Mouse (Mus musculus) neural tube, embryonic 13.5 days (tissue): Measurements from ENCODE around the gene Wnt11. TPM values are rescaled to one million over a fixed set of nuclear protein-coding genes. Genes with fewer than 3 reads are reported as not detected.

Source experiments
- ATAC-seq: fragments of 200-750 bp; cut with Nextera tagmentation; 2 replicates; pipeline ENCODE4 v1.8.0; 2017; ENCODE audit warnings: low read depth, mild to moderate bottlenecking, moderate TSS enrichment, moderate library complexity
- H3K27ac ChIP-seq: fragments of 300-500 bp; sonication (generic); replicated peaks from 2 replicates; pipeline ENCODE4 v1.5.1; 2015; ENCODE audit warnings: moderate library complexity, mild to moderate bottlenecking, inconsistent platforms
- H3K27me3 ChIP-seq: fragments of 300-500 bp; sonication (generic); 2 replicates; pipeline ENCODE4 v1.6.1; 2015; ENCODE audit warnings: mild to moderate bottlenecking, inconsistent platforms
- H3K36me3 ChIP-seq: fragments of 300-500 bp; sonication (generic); 2 replicates; pipeline ENCODE4 v1.6.1; 2015; ENCODE audit warnings: mild to moderate bottlenecking, inconsistent platforms
- H3K4me1 ChIP-seq: fragments of 300-500 bp; sonication (generic); replicated peaks from 2 replicates; pipeline ENCODE4 v1.6.1; 2015; ENCODE audit warnings: inconsistent platforms
- H3K4me2 ChIP-seq: fragments of 300-500 bp; sonication (generic); 2 replicates; pipeline ENCODE4 v1.6.1; 2015; ENCODE audit warnings: inconsistent platforms, mild to moderate bottlenecking, moderate library complexity
- H3K4me3 ChIP-seq: fragments of 300-500 bp; sonication (generic); 2 replicates; pipeline ENCODE4 v1.5.1; 2015; ENCODE audit warnings: mild to moderate bottlenecking, inconsistent platforms
- H3K9ac ChIP-seq: fragments of 300-500 bp; sonication (generic); 2 replicates; pipeline ENCODE4 v1.6.1; 2015; ENCODE audit warnings: moderate library complexity, mild to moderate bottlenecking, inconsistent platforms
- H3K9me3 ChIP-seq: fragments of 300-500 bp; sonication (generic); 2 replicates; pipeline ENCODE4 v1.6.1; 2016; ENCODE audit warnings: inconsistent platforms
- WGBS: fragments of 180-500 bp; shearing (Covaris S2); methylation state at CpG from one replicate; pipeline ENCODE4 v1.1.7; 2015; 5-methylcytosine and 5-hydroxymethylcytosine counted together
- polyA plus RNA-seq: library from polyadenylated mRNA; unstranded; fragments of >200 nt; fragmentation: Nextera tagmentation; extraction: Ambion mirVana; gene quantifications from 2 replicates; pipeline ENCODE4 v1.2.1, GENCODE M21; 2015

Gene Wnt11
- polyA plus RNA-seq, 1 experiment from 2014 or later = 2.3 TPM

DNA sequence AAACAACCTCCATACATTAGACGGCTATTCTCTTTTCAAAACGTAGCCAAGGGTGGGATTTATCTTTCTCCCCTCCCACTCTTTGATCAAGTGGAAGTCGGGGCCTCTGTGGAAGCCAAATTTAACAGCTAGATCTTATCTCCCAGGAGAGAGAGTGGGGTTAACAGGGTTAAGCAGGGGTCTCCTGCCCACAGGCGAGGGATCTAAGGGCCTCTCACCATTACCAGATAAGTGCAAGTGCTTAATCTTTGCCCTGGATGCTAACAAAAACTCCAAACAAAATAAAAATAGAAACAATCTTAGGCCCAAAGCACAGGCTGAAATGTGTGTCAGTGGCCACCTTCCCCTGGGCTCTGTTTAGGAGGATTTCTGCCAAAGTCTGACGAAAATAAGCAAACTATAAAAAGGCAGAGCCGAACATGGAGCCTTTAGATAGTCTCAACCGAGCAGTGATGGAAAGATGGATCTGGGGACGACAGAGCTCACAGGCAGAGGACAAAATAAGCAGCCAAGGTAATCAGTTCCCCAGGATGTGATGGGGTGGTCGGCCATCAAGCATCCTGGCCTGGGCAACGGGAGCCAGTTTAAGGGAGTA is 60.7 kb downstream of the Wnt11 start:
- H3K4me3 ChIP-seq = no peak overlapping the region
- H3K9ac ChIP-seq = no peak overlapping the region
- H3K27me3 ChIP-seq = no peaks in the 10 kb centered on the region
- no peaks in the 10 kb centered on the region for H3K36me3 ChIP-seq
- H3K9me3 ChIP-seq = no peaks in the 10 kb centered on the region
- H3K4me1 ChIP-seq = peaks cover 20% of the 10 kb centered on the region
- H3K4me2 ChIP-seq = no peak overlapping the region
- no peak for ATAC-seq
- H3K27ac ChIP-seq = no peak overlapping the region; the same call in 1 of the 2 replicates
- 55% methylated on average over 10 of the region's 10 CpGs for WGBS

DNA sequence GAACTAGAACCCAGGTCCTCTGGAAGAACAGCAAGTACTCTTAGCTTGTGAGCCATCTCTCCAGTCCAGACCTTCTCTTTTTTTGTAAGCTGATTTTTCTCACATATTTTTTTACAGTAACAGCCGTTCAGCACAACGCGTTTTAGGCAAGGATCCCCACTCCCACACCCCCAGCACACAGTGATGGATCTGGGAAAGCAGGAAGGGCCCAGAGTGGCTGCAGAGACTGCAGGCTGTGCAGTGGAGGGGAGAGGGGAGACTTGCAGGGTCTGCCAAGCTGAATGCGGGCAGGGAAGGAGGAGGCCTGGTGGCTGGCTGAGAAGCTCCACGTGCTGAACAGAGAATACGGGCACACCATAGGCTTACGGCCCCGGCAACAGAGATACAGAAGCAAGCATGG is 62.4 kb downstream of the Wnt11 start:
- Histone ChIP-seq H3K36me3 (no peaks in the 10 kb centered on the region), H3K27ac (no peak overlapping the region), H3K9ac (no peak overlapping the region), H3K4me3 (no peak overlapping the region), H3K27me3 (no peaks in the 10 kb centered on the region), H3K9me3 (no peaks in the 10 kb centered on the region), H3K4me1 (peaks cover 12% of the 10 kb centered on the region), H3K4me2 (no peak overlapping the region)
- no peak for ATAC-seq
- 93% methylated on average over 8 of the region's 8 CpGs for WGBS

DNA sequence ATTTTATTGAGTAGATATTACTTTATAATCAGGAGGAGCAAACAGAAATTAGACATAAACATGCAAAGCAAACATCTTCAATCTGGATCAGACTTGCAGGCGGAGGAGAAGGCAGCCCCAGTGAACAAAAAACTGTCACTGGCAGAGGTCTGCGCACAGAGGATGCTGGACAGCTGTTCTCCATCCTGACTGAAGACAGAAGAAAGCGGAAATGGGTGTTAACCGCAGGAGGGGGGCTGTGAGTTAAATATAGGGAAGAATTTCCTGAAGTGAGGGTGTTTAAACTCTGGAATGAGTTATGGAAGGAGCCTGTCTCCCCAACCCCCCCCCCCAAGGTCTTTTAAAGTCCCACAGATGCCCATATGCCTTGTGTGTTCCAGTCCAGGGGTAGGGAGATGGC is 64.9 kb downstream of the Wnt11 start:
- no peak overlapping the region for H3K27ac ChIP-seq
- H3K27me3 ChIP-seq = no peaks in the 10 kb centered on the region
- ATAC-seq = no peak
- H3K36me3 ChIP-seq = no peaks in the 10 kb centered on the region
- 85% methylated on average over 4 of the region's 4 CpGs for WGBS
- peaks cover 27% of the 10 kb centered on the region for H3K4me1 ChIP-seq
- H3K9ac ChIP-seq = no peak overlapping the region
- no peak overlapping the region for H3K4me3 ChIP-seq
- H3K4me2 ChIP-seq = no peak overlapping the region
- no peaks in the 10 kb centered on the region for H3K9me3 ChIP-seq

DNA sequence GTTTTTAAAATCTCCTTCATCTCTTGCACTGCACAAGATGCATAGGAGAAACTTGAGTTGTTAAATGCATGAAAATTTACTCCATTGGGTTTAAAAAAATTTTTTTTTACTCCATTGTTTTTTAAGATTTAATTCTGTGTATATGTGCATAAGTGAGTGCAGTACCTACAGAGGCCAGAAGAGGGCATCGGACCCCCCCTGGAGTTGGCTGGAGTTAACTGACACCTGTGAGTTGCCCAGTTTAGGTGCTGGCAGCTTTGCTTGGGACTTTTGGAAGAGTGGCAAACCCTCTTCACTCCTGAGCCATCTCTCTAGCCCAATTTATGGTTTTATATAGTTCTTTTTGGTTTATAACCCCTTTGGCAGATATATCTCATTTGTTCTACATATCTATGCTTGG is 66.2 kb downstream of the Wnt11 start:
- H3K27ac ChIP-seq = no peak overlapping the region
- 91% methylated on average over 1 of the region's 1 CpGs for WGBS

DNA sequence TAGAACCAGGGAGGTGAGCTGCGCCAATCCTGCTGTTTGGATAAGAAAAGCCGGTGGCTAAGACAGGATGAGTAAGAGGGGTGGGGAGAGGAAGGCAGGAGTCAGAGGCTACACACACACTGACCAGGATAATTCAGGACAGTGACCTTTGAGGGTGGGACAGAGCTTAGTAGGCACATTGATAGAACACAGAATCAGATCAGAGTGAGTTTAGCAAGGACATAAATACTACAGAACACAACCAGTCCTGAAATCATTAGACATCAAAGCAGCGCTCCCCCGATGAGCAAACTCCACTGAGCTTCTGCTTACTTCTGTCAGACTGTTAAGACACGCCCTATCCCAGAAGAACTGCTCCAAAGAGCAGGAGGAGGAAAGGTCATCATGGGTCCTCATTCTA is 69.0 kb downstream of the Wnt11 start:
- H3K36me3 ChIP-seq = no peaks in the 10 kb centered on the region
- peak overlapping the region; percentile 42; the same call in 1 of the 2 replicates for H3K27ac ChIP-seq
- no peak for ATAC-seq
- no peaks in the 10 kb centered on the region for H3K27me3 ChIP-seq
- no peaks in the 10 kb centered on the region for H3K9me3 ChIP-seq
- peaks cover 37% of the 10 kb centered on the region for H3K4me1 ChIP-seq
- H3K4me3 ChIP-seq = no peak overlapping the region
- WGBS = 55% methylated on average over 5 of the region's 5 CpGs
- no peak overlapping the region for H3K4me2 ChIP-seq
- H3K9ac ChIP-seq = no peak overlapping the region

More for the DNA sequence above, 66.2 kb downstream of the Wnt11 start:
- Histone ChIP-seq H3K36me3 (no peaks in the 10 kb centered on the region), H3K4me1 (peaks cover 33% of the 10 kb centered on the region), H3K9ac (no peak overlapping the region), H3K4me2 (no peak overlapping the region), H3K27me3 (no peaks in the 10 kb centered on the region), H3K9me3 (no peaks in the 10 kb centered on the region), H3K4me3 (no peak overlapping the region)
- no peak for ATAC-seq

Other genes with a start within 250 kb of the Wnt11 start
- 35.1 and 35.2 TPM in 2 replicates for gene Emsy, start 178.3 kb upstream of the Wnt11 start, polyA plus RNA-seq
- 45.5 and 49.6 TPM in 2 replicates for gene Thap12, start 132.0 kb upstream of the Wnt11 start, polyA plus RNA-seq